Mouse (Mus musculus): Measurements from ENCODE around the gene Creb3l4.
"Not testable (repeated sequence)": the region's sequence is repeated elsewhere in the genome, so short reads cannot be mapped to it uniquely, and the experiment has no call there.

Creb3l4 gene
- long read RNA-seq, experiment 1, partial matches to known transcripts, result 1 of 1 reads
- long read RNA-seq, experiment 1, other reads (novel, unspliced or antisense), result 0 of 1 reads
- long read RNA-seq, experiment 2, result 0 reads

DNA sequence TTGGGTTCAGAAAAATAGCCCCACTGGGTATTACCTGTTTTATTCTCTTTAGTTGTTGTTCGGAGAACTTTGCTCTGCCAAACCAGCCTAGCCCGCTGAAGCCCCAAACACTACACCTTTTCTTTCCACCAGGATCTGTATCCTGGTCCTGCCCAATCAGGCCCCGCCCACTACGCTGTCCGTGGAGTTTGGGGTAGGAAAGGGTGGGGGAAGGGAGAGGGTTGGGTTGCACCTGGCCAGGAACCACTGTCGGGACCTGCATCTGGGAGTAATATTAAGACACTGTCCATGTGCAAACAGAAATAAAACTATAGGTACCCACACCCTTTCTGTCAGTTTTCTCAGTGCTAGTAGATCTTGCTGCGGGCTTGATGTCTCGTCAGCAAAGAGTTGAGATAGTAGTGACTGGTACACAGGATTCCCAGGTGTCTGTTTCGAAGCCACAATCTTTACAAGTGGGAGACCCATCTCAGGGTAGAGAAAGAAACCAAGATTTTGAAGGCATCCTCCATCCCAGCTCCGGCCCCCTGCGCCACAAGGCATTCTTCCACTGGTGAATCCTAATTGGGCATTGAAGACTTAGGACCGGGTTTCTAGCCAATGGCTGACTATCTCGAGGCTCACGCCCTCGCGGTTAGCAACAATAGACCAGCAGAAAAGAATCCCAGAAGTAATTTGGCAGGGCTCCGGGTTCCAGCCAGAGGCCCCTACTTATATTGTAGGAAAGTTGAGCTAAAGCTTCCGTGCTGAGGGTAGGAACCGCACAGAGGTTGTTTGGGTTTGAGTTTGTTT lies at the start of gene Creb3l4:
Gene Creb3l4, minus strand, starts transcription at position 529 of the 792 bp plus-strand sequence.
- intact Hi-C loops (cut with DNase I), result no loop called here

DNA sequence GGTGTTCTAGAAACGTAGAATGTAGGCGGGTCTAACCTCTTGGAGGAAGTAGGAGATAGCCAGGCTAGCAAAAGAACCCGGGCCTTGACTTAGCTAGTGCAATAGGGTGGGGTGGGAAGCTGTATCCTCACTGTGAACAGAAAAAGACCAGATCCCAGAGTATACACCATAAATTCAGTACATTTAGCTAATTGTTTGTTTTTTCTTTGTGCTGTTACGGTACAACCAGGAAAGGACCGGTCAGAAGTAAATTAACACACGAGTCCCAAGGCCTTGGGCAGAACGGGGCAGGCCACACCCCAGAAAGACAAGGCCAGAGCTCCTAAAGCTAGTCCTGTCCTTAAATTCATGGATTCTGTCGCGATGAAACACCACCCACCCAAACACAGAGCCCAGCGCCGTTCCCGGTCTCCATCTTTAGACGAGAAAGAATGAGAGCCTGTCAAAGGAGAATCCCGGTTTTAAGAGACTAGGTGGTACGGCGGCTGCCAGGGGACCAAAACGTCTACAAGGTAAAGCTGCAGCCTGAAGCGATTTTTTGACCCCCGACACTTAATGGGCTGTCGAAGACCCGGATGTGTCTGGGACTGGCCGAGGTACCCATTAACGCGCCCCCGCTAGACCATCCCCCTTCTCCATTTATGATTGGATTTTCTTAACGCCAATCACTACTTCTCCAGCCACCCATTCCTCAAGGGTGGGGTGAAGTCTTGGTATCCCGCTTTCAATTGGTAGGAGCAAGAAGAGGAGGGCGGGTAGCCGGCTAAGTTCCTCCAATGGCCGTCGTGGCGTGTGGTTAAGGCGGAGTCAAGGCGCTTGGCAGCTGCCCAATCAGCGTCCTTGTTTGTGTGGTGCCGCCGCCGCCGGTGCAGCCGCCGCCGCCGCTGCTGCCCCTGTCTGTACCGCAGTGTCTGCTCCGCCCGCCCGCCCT lies 49.3 kb upstream of the Creb3l4 start, which contains the start of gene Gatad2b:
Gene Gatad2b, plus strand, starts transcription at position 834 of the 931 bp plus-strand sequence.
- intact Hi-C loops (cut with DNase I), result loop anchor here (5.0 to 10.0 kb wide), 2 partner anchors 80 to 172 kb away; partner anchors contain the start of gene Npr1

DNA sequence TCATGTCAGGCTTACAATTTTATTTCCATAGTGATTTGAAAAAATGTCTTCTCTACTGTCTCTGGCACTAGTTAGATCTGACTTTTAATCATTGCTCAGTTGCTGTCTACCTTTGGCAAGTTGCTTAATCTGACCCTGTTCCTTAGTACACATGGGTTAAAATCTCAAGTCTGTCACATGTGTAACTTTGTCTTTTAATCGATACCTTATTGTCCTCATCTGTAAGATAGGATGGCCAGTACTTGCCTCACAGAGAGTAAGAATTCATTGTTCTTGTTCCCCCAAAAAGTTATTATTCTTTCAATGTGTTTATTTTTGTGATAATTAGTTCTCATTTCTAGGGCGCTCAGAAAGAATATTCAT lies 48.7 kb upstream of the Creb3l4 start:
- intact Hi-C loops (cut with DNase I), result loop anchor here (5.0 to 10.0 kb wide), 2 partner anchors 80 to 173 kb away; partner anchors contain the start of gene Npr1

DNA sequence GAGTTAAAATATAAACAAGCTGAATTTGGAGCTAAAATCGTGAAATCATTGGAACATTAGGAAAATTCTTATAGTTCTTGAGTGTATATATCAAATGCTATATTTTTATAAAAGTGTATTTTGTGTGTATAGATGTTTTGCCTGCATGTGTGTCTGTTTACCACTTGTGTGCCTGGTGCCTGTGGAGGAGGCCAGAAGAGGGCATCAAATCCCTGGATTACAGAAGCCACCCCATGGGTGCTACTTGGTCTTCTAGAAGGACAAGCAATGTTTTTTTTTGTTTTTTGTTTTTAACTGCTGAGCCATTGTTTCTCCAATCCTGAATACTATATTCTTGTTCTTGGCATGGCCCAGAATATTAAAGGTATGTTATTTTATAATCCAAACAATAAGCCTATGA lies 47.3 kb upstream of the Creb3l4 start:
- intact Hi-C loops (cut with DNase I), result loop anchor here (5.0 to 10.0 kb wide), 2 partner anchors 82 to 174 kb away; partner anchors contain the start of gene Npr1

DNA sequence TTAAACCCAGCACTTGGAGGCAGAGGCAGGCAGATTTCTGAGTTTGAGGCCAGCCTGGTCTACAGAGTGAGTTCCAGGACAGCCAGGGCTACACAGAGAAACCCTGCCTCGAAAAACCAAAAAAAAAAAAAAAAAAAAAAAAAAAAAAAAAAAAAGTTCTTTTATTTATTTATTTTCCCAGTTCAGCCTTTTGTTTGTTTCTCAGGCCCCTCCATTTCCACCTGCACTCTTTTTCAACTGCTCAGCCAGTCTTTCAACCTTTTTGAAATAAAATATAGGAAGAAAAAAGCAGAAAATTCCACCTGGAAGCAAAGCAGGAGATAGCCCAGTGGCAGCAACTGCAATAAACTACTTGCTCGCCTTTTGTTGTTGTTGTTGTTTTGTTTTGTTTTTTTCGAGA lies 46.1 kb upstream of the Creb3l4 start:
- intact Hi-C loops (cut with DNase I), result not testable (repeated sequence)

DNA sequence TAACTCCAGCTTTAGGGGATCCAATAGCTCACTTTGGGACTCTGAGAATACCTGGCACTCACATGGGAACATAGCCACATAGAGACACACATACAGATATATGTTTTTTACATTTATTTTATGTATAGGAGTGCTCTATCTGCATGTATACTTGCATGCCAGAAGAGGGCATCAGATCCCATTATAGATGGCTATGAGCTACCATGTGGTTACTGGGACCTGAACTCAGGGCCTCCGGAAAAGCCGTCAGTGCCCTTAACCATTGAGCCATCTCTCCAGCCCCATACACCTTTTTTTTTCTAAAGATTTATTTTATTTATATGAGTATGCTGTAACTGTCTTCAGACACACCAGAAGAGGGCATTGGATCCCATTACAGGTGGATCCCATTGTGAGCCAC lies 40.8 kb upstream of the Creb3l4 start:
- intact Hi-C loops (cut with DNase I), result no loop called here

DNA sequence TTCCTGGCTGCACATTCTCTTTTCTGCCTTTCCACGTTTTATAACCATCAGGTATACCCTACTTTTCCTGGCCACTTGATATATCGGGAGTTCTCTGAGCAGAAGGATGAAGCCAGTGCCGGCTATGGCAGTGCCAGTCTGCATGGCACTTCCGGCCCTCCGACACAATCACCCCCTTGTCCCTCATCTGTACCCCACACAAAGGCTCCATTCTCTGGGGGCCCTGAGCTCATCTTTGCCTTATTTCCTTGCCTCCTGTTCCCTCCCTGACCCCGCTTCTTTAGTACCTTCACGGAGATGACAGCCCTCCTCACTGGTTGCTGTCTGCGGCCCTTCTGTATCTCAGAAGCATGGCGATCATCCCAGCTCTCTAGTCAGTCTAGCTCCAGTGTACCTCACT lies 37.4 kb upstream of the Creb3l4 start:
- intact Hi-C loops (cut with DNase I), result no loop called here

DNA sequence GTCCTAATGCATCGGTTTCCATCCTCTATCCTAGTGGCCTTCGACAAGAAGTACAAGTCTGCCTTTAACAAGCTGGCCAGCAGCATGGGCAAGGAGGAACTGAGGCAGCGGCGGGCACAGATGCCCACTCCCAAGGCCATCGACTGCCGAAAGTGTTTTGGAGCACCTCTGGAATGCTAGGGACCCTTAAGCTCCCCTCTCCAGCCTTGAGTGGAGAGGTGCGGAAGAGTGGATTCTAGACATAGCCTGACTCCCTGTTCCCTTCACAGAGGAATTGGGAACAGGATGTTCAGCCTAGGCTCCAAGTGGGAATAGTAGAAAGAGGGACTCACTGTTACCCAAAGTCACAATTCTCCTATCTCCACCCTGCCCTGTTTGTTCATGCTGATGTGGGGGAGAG lies 36.4 kb upstream of the Creb3l4 start:
- intact Hi-C loops (cut with DNase I), result no loop called here

DNA sequence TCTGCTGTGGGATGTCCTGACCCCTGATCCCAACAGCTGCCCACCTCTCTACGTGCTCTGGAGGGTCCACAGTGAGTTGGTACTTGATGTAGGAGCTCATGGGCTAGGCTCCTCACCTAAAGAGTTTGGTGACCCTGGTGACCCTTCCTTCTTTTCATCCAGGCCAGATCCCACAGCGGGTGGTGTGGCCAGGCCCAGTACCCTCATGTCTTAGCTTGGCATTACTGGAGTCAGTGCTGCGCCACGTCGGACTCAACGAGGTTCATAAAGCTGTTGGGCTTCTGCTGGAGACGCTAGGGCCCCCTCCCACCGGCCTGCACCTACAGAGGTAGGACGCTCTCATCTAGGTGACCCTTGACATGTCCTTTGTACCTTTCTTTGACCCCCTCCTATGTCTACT lies 35.9 kb upstream of the Creb3l4 start:
- intact Hi-C loops (cut with DNase I), result no loop called here

DNA sequence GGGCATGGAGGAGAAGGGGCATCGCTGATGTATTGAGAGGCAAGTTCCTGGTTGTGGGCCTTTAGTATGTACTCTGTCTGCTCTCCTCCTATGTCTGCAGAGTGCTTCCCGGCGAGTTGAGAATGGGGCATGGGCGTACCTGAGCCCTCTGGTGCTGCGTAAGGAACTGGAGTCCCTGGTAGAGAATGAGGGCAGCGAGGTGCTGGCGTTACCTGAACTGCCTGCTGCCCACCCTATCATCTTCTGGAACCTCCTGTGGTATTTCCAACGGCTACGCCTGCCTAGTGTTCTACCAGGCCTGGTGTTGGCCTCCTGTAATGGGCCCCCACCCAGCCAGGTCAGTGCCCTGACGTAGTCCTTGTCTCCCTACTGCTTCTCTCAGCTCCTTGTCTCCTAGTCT lies 34.9 kb upstream of the Creb3l4 start:
- intact Hi-C loops (cut with DNase I), result no loop called here

DNA sequence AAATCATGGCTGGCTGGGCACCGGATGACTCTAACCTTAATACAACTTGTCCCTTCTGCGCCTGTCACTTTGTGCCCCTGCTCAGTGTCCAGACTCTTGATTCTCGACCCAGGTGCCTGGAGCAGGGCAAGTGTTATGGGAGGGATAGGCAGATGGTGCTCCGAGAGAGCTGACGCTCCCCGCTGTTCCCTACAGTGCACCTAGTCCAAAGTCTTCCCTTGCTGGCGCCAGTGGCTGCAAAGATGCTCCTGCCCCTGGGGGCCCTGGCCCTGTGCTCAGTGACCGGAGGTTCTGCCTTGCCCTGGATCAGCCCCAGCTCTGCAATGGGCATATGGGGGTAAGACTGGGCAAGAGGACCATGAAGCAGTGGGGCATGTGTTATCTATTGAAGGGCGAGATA lies 34.5 kb upstream of the Creb3l4 start:
- intact Hi-C loops (cut with DNase I), result no loop called here

DNA sequence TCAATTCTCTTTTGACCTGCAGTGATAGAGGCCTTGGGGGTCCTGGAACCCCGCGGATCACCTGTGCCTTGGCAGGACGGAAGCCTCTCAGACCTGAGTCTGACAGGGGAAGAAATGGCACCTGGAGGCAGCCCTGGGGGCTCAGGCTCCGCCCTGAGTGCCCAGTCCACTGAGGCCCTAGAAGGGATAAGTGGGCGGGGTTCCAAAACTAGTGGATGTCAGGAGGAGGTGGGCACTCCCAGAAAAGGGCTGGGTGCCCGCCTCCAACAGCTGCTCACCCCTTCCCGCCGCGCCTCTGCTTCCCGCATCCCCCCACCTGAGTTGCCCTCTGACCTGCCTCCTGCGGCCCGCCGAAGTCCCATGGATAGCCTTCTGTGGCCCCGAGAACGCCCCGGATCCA lies 33.5 kb upstream of the Creb3l4 start:
- intact Hi-C loops (cut with DNase I), result no loop called here

DNA sequence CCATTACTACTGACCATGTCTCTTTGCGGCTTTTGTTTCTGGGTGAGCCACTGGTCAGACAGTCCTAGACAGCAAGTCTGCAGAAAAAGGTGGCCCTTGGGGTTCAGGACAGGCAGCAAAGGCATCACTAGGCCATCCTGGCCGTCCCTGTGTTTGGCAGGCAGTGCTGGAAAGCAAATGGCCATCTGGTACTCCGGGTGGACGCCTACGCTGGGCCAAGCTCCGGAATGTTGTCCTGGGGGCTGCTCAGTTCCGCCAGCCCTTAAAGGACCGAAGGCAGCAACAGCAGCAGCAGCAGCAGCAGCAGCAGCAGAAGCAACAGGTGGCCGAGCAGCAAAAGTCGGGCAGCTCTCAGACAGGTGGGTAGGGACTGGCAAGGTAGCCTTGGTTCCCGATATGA lies 32.0 kb upstream of the Creb3l4 start:
- intact Hi-C loops (cut with DNase I), result no loop called here

DNA sequence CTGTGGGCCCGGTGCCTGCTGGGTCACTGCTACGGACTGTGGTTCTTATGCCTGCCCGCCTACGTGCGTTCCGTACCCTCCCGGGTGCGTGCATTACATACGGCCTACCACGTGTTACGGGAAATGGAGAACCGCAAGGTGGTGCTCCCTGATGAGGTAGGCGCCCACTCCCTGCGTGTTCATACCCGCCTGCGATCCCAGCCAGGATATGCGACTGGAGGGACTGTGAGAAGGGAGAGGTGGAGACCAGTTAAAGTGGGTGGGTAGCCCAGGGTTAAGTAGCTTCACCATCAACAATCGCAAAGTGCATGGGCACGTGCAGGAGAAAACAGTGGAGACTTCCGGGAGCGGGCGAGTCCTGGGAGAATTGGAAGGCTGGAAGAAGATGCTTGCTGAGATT lies 30.5 kb upstream of the Creb3l4 start:
- intact Hi-C loops (cut with DNase I), result loop anchor here (5.0 kb wide), 1 partner anchor 88 kb away; no protein-coding TSS in a partner anchor

DNA sequence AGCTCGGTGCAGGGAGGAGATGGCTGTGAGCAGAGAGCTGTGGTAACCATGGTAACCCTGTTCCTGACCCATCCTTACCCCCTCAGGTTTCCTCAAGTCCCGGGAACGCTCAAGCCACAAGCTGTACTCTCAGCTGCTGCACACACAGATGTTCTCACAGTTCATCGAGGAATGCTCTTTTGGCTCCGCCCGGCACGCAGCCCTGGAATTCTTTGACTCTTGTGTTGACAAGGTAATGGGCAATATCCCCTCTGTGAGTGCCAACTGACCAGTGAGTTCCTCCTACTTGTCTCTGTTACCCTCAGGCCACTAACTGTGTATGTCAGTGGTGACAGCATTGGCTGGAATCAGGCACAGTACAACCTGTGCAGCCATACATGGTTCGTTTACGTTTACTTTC lies 28.9 kb upstream of the Creb3l4 start:
- intact Hi-C loops (cut with DNase I), result loop anchor here (5.0 kb wide), 1 partner anchor 90 kb away; no protein-coding TSS in a partner anchor

DNA sequence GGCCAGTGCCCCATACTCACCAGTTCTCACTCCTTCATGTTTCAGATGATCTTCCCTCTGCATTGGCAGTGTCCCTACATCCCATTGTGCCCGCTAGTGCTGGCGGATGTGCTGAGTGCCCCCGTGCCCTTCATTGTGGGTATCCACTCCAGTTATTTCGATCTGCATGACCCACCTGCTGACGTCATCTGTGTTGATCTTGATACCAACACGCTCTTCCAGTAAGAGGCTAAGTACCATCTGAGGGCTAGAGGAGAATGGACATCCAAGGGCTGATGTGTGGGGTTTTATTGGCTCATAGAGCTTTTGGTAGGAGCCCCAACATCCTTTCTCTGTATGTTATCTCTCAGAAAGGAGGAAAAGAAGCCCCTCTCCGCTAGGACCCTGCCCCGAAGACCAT lies 27.5 kb upstream of the Creb3l4 start:
- intact Hi-C loops (cut with DNase I), result loop anchor here (5.0 kb wide), 1 partner anchor 92 kb away; no protein-coding TSS in a partner anchor

DNA sequence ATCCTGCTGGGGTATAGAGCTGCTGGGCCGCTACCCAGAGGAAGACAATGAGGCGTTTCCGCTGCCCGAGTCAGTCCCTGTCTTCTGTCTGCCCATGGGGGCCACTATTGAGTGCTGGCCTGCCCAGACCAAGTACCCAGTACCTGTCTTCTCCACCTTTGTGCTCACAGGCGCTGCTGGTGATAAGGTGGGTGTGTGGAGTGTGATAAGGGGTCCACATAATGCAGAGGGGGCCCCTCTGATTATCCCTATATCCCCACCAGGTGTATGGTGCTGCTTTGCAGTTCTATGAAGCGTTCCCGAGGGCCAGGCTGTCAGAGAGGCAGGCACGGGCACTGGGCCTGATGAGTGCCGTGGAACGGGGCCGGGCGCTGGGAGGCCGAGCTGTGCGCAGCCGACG lies 25.7 kb upstream of the Creb3l4 start:
- intact Hi-C loops (cut with DNase I), result no loop called here

DNA sequence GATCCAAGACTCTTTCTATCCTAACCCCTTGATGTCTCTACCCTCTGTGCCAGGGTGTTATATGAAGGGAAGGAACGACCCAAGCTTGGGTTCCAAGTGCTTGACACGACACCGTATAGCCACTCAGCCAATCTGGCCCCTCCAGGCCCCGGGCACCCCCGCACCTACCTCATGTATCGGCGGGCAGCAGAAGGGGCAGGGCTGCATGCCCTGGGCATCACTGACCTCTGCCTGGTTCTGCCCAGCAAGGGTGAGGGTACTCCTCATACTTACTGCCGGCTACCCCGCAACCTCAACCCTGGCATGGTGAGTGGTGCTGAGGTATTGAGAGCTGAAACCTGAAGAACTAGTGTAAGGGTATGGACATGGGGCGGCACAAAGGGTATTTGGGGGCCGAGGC lies 24.9 kb upstream of the Creb3l4 start:
- intact Hi-C loops (cut with DNase I), result no loop called here

DNA sequence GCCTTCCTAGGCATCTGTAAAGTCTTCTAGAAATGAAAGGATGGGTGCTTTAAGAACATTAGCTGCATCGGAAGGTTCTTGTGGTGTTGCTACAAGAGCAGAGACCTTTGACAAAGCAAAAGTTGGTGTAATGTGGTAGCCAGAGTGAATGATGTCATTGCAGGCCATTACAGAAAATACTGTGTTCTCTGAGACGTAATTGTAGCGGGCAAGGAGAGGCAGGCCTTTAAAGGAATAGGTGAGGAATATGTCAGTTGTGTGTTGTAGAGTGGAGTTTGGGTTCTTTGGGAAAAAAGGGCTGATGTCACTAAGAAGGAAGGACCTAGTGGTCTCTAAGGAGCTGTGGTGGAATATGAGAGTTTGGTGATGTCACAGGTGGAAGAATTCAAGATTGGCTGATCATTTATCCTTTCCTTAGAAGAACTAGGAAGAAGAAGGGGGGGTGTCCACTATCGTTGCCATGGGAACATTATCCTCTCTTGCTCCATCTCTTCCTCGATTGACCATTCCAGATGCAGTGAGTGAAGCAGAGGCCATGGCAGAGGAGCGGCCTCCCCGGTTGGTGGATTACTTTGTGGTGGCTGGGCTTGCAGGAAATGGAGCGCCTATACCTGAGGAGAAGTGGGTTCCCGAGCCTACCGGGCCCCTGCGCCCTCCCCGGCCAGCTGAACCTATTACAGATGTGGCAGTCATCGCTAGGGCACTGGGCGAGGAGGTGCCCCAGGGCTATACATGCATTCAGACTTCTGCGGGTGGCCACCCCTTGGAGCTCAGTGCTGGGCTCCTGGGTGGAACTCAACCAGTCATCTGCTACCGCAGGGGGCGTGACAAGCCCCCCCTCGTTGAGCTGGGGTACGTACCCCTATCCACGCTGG lies 23.8 kb upstream of the Creb3l4 start:
- intact Hi-C loops (cut with DNase I), result no loop called here

DNA sequence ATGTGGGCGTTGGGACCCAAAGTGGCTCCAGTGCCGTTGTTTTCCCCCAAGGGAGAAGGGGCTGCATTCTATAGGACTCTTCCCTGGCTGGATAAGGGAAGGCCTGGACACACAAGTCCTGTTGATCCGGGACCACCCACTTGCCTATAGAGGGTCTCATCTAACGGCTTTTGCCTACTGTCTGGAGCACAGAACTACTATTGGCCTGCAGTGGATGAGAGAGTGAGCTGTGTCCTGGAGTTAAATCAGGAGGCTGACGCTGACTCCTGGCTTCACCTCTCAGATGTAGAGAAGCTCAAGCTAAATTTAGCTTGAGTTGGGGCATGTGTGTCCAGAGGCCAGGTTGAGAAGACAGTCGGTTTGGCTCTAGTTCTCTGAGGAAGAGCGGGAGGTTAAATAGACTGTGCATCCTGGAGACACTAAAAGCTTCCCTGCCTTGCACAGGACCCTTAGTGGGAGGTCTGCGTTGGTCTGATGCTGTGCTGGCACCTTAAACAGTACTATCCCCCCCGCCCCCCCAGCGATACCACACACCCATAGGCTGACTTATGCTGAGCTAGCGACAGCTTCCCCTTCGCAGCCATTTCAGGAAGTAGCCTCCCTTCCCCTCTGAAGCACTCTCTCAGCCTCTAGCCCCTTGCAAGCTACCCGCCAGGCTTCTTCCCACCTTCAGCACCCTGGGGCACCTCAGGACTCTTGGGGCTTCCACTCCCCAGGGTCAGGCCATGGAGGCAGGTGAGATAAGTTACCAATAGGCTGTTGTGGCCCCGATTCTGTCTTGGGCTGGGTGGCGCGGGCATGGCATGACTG lies 22.8 kb upstream of the Creb3l4 start:
- intact Hi-C loops (cut with DNase I), result loop anchor here (2.0 kb wide), 1 partner anchor 107 kb away; no protein-coding TSS in a partner anchor
